Mouse (Mus musculus) hindbrain, embryonic 12.5 days (tissue): ENCODE results near the gene Sf3b4. TPM values are rescaled to one million over a fixed set of nuclear protein-coding genes. Genes with fewer than 3 reads are reported as not detected.
A peak's percentile ranks its signal among the peaks of the same experiment; 100 is the strongest.
"Not testable (repeated sequence)": the region's sequence is repeated elsewhere in the genome, so short reads cannot be mapped to it uniquely, and the experiment has no call there.

Source experiments
- ATAC-seq: fragments of 200-750 bp; cut with Nextera tagmentation; 2 replicates; pipeline ENCODE4 v1.8.0; 2017; ENCODE audit warnings: moderate TSS enrichment; ENCODE audit not compliant: low FRiP score
- H3K27ac ChIP-seq: fragments of 300-500 bp; sonication (generic); 2 replicates; pipeline ENCODE4 v1.5.1; 2016; ENCODE audit warnings: mild to moderate bottlenecking
- H3K27me3 ChIP-seq: fragments of 300-500 bp; sonication (generic); 2 replicates; pipeline ENCODE4 v1.6.1; 2016; ENCODE audit warnings: mild to moderate bottlenecking
- H3K36me3 ChIP-seq: fragments of 300-500 bp; sonication (generic); 2 replicates; pipeline ENCODE4 v1.6.1; 2016; ENCODE audit warnings: mild to moderate bottlenecking
- H3K4me1 ChIP-seq: fragments of 300-500 bp; sonication (generic); 2 replicates; pipeline ENCODE4 v1.6.1; 2016
- H3K4me2 ChIP-seq: fragments of 300-500 bp; sonication (generic); replicated peaks from 2 replicates; pipeline ENCODE4 v1.6.1; 2016; ENCODE audit warnings: mild to moderate bottlenecking
- H3K4me3 ChIP-seq: fragments of 300-500 bp; sonication (generic); 2 replicates; pipeline ENCODE4 v1.5.1; 2016; ENCODE audit warnings: mild to moderate bottlenecking
- H3K9ac ChIP-seq: fragments of 300-500 bp; sonication (generic); 2 replicates; pipeline ENCODE4 v1.6.1; 2016; ENCODE audit warnings: mild to moderate bottlenecking, moderate library complexity
- H3K9me3 ChIP-seq: fragments of 300-500 bp; sonication (generic); replicated peaks from 2 replicates; pipeline ENCODE4 v1.6.1; 2016; ENCODE audit warnings: mild to moderate bottlenecking
- WGBS: fragments of 180-500 bp; shearing (Covaris S2); methylation state at CpG from one replicate; pipeline ENCODE4 v1.1.7; 2016; 5-methylcytosine and 5-hydroxymethylcytosine counted together
- polyA plus RNA-seq: library from polyadenylated mRNA; unstranded; fragments of >200 nt; fragmentation: Nextera tagmentation; extraction: Ambion mirVana; gene quantifications from 2 replicates; pipeline ENCODE4 v1.2.1, GENCODE M21; 2016

The Sf3b4 gene
- polyA plus RNA-seq, 1 experiment from 2014 or later: 170 TPM

DNA sequence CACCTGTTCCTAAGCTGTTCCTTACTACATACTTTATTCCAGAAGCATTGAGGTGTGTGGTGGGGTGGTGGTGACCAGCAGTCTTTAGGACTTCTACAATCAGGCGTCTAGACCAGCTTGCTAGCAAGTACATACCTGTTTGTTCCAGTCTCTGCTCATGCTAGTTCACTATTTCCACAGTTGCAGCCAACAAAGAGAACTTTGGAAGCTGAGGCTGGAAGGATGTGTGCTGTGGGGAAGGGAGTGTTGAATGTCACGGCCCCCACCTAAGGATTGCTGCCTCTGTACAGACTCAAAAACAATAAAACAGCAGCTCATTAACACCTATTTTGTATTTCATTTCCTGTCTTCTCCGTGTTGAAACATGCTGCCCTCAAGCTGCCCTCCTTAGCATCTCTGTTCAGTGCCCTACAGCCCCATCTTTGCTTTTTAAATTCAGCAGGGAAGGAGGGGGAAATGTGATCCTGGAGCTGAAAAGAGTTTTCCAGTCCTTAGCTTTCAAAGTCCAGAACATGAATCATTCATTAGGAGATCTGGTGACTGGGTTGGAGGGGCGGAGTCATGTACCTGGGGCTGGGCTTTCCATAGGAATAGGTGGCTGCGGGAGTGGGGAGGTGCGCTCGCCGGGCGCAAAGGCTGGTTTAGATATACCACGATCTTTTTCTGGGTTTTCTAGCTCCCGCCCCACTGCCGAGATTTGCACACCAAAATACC is 11.2 kb upstream of the Sf3b4 start:
- peak; percentile 66 for ATAC-seq
- H3K9ac ChIP-seq: peak overlapping the region; percentile 59
- H3K4me2 ChIP-seq: peak overlapping the region; percentile 79
- H3K9me3 ChIP-seq: no peaks in the 10 kb centered on the region
- WGBS: 2% methylated on average over 12 of the region's 12 CpGs
- H3K4me3 ChIP-seq: peak overlapping the region; percentile 37
- H3K4me1 ChIP-seq: peaks cover 25% of the 10 kb centered on the region
- H3K27me3 ChIP-seq: no peaks in the 10 kb centered on the region; the same call in 1 of the 2 replicates
- H3K27ac ChIP-seq: peak overlapping the region; percentile 55; the same call in 1 of the 2 replicates
- H3K36me3 ChIP-seq: peaks cover 2% of the 10 kb centered on the region; the same call in 1 of the 2 replicates

DNA sequence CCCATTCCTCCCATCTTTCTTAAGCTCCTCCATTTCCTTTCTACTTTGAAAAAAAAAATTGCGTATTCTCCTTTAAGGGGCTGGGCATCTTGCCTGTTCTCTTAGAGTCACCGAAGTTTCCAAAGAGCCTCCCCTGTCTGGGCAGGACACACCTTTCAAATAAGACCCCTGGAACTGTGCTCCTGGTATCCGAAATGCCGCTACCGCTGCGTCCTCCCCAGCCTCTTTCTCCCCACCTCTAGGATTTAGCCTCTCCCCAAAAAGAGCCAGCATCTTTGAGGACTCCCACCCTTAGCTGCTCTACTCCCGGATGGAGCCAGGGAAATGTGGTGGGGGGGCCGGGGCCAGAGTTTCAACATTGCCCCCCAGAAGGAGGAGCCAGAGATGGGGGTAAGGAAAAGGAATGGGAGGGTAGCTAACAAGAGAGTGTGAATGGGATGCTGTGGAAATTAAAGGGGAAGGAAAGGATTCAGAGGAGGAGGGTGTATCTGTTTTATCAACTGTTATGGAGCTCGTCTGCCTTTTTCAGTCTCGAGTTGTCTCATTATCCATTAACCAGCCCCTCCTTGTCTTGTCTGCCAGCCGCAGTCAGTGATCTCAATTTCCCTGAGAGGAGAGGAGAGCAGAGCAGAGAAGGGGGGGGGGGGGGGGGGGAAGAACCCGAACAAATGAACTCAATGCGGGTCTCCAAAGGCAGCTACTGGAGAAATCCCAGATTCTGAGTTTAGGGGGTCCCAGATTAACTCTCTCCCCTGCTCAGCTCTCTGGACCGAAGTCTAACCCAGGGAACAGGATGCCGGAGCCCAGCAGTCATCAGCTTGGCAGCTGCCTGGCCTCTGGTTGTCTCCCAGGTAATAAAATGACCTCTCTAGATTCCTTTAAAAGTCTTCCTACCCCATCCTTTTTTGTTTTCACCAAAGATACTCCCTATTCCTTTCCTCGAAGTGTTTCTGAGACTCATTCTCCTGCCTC is 10.0 kb upstream of the Sf3b4 start, which contains the start of gene Mtmr11:
TSS of gene Mtmr11 (plus strand) at position 136 of the 972 bp plus-strand sequence.
- Histone ChIP-seq H3K4me3 (peak within 1 kb of the TSS; percentile 37), H3K9me3 (no peaks in the 10 kb centered on the region), H3K27ac (peak within 1 kb of the TSS; percentile 55), H3K27me3 (no peaks in the 10 kb centered on the region; the same call in 1 of the 2 replicates), H3K9ac (peak within 1 kb of the TSS; percentile 59), H3K4me1 (peaks cover 25% of the 10 kb centered on the region), H3K36me3 (no peaks in the 10 kb centered on the region), H3K4me2 (peak within 1 kb of the TSS; percentile 79)
- ATAC-seq: no peak
- WGBS: 9% methylated on average over 15 of the region's 16 CpGs

DNA sequence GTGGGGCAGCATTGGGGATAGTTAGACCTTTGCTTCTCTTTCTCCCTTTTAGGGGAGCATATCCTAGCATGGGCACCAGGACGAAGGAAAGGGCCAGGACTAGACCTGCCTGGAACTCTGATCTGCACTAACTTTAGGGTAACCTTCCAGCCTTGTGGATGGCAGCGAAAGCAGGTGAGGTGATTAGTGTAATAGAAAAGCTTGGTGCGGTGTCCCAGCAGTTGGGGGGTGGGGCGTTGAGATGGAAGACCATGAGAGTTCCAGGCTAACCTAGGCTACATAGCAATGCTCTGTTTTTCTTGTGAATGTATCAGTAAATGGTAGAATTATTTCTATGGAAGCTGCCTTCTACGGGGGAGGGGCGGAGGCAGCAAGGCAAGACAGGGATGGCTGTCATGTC is 9.1 kb upstream of the Sf3b4 start:
- Histone ChIP-seq H3K9ac (no peak overlapping the region), H3K27me3 (no peaks in the 10 kb centered on the region; the same call in 1 of the 2 replicates), H3K4me2 (no peak overlapping the region; the same call in 1 of the 2 replicates), H3K9me3 (no peaks in the 10 kb centered on the region), H3K36me3 (no peaks in the 10 kb centered on the region), H3K4me3 (no peak overlapping the region), H3K27ac (no peak overlapping the region), H3K4me1 (peaks cover 25% of the 10 kb centered on the region)
- no peak for ATAC-seq
- 90% methylated on average over 6 of the region's 6 CpGs for WGBS

DNA sequence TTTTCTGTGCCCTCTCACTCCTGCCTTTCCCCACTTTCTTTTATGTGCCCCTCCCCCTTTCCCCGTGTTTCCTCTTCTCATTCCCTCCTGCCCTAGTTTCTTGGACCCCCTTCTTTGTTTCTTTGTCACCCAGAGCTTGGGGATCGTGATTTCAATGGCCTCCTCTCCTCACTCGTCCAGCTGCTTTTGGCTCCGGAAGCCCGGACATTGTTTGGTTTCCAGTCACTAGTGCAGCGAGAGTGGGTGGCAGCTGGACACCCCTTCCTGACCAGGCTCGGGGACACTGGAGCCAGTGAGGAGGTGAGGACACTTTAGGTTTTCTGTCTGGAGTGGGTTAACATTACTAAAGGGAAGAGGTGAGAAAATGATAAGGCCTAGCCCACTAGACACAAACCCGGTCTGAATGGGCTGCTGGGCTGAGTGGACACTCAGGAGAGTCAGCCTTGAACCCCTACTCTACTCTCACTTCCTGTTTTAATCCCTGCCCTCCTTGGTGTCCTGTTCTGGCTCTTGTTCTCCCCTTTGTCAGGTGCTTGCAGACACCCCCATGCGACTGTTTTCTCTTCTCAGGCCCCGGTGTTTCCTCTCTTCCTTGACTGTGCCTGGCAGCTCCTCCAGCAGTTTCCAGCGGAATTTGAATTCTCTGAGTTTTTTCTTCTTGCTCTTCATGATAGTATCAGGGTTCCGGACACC is 3.5 kb upstream of the Sf3b4 start:
- WGBS: 68% methylated on average over 12 of the region's 12 CpGs
- peaks cover 25% of the 10 kb centered on the region for H3K4me1 ChIP-seq
- no peak for ATAC-seq
- no peaks in the 10 kb centered on the region for H3K27me3 ChIP-seq
- no peak overlapping the region for H3K4me3 ChIP-seq
- no peaks in the 10 kb centered on the region for H3K9me3 ChIP-seq
- H3K4me2 ChIP-seq: no peak overlapping the region
- H3K9ac ChIP-seq: no peak overlapping the region
- no peak overlapping the region for H3K27ac ChIP-seq
- H3K36me3 ChIP-seq: no peaks in the 10 kb centered on the region

DNA sequence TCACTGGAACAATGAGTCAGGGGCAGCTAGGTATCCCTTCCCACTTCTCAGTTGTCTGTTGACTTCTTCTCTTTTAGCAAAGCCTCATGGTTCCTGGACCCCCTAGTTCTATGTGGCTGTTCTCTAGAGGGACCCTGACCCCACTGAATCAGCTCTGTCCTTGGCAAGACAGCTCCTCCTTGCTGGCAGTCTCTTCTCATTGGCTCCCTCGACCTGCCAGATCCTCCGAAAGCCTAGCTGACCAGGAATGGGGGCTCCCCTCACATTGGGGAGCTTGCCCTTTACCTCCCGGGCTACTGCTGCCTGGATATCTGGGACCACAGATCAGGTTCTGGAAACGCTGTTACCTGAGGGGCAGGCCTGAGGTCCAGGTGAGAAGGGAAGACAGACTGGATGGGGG is 1.9 kb upstream of the Sf3b4 start:
- Histone ChIP-seq H3K4me3 (no peak overlapping the region), H3K27me3 (no peaks in the 10 kb centered on the region), H3K9ac (0 out of 2 replicates have a peak overlapping the region, but pooled peaks have one; percentile 2), H3K9me3 (no peaks in the 10 kb centered on the region), H3K27ac (no peak overlapping the region), H3K4me1 (peaks cover 35% of the 10 kb centered on the region), H3K4me2 (no peak overlapping the region), H3K36me3 (peaks cover 15% of the 10 kb centered on the region)
- no peak for ATAC-seq
- 85% methylated on average over 4 of the region's 4 CpGs for WGBS

DNA sequence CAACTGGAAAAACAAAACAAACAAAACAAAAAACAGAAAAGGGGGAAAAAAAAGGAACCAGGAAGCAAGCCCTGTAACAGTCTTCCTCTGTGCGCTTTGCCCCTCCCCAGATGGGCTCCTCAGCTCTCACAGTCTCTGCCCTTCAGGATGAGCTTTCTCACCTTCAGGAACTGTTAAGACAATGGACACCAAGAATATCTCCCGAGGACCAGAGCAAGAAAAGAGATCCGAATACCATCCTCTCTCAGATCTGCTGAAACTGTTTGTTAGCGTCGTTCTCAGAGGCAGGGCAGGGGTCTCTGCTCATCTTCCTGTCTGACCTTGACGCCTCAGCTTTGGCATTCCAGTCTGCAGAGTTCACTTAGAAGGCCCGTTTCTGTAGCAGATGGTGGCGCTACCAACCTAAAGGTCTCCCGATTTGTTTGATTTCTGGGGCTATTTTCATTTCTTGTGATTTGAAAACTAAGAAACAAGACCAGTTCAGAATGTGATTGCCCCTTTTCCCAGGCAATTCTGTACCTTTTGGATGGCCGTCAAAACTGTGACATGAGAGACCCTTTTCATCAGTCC is 1.1 kb upstream of the Sf3b4 start:
- Histone ChIP-seq H3K4me2 (peak overlapping the region; percentile 97), H3K4me3 (peak overlapping the region; percentile 90), H3K27me3 (no peaks in the 10 kb centered on the region), H3K36me3 (peaks cover 21% of the 10 kb centered on the region), H3K9me3 (no peaks in the 10 kb centered on the region), H3K4me1 (peaks cover 35% of the 10 kb centered on the region), H3K27ac (peak overlapping the region; percentile 99), H3K9ac (peak overlapping the region; percentile 90; the same call in 1 of the 2 replicates)
- no peak for ATAC-seq
- whole genome bisulfite sequencing: 72% methylated on average over 10 of the region's 10 CpGs

DNA sequence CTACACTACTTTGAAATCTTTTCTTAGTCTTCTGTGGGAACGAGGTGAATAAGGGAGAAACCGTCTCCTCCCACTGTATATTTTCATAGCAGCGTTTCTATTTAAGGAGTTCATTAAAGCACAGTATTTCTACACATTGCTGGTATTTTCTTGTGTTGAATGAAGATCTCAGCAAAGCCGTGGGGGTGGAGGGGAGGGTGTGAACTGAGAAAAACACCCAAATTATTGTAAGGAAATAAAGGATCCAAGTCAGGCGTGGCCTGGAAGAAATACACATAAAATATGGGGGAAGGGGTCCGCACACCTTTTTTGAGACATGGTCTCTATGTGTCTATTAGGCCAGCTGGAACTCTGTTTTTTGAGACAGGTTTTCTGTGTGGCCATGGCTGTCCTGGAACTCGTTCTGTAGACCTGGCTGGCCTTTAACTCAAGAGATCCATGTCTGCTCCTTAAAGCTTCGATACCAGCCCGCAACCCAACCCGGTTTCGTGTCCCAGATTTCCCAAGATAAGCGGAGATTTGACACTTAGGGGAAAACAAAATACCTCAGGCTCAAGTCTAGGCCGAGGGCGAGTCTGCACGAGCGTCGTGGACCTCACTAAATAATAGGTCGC is 442 bp upstream of the Sf3b4 start:
- Histone ChIP-seq H3K27me3 (no peaks in the 10 kb centered on the region), H3K4me3 (peak overlapping the region; percentile 90), H3K9ac (peak overlapping the region; percentile 90), H3K27ac (peak overlapping the region; percentile 99), H3K36me3 (peaks cover 27% of the 10 kb centered on the region), H3K9me3 (no peaks in the 10 kb centered on the region), H3K4me2 (peak overlapping the region; percentile 97), H3K4me1 (peaks cover 35% of the 10 kb centered on the region)
- no peak for ATAC-seq
- WGBS: 25% methylated on average over 18 of the region's 18 CpGs

DNA sequence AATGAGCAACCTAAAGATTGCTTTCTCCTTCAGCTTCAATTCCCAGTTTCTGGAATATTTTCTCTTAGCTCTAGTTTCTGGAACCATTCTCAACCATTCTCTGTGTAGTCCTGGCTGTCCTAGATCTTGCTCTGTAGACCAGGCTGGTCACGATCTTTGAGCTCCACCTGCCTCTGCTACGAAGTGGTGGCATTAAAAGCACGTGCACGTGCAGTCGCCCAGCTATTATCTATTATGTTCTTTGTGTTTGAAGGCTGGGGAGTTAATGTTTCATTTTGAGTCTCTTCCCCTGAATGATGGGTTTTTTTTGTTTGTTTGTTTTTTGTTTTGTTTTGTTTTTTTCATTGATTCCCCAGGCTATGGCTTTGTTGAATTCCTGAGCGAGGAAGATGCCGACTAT is 1.1 kb downstream of the Sf3b4 start:
- Histone ChIP-seq H3K4me1 (peaks cover 35% of the 10 kb centered on the region), H3K27me3 (no peaks in the 10 kb centered on the region), H3K4me2 (peak overlapping the region; percentile 97), H3K36me3 (peaks cover 40% of the 10 kb centered on the region), H3K4me3 (peak overlapping the region; percentile 90), H3K9me3 (no peaks in the 10 kb centered on the region), H3K9ac (peak overlapping the region; percentile 90), H3K27ac (no peak overlapping the region)
- WGBS: 44% methylated on average over 7 of the region's 7 CpGs
- ATAC-seq: no peak

DNA sequence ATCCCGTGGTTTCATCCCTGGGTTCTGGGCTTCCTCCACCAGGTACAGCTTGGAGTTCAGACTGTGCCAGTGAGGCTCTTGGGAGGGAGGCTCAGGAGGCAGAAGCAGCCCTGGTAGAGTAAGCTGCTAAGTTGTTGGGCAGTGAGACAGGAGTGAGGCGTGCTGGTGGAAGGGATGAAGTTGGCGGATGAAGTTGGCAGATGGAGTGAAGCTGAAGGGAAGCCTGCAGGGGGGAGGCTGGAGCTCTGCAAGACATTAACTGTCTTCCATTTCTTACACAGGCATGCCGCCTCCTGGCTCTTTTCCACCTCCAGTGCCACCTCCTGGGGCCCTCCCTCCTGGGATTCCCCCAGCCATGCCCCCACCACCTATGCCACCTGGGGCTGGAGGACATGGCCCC is 1.9 kb downstream of the Sf3b4 start:
- H3K4me3 ChIP-seq, H3K9me3 ChIP-seq, H3K27me3 ChIP-seq, H3K9ac ChIP-seq, ATAC-seq, H3K27ac ChIP-seq: not testable (repeated sequence)
- H3K4me2 ChIP-seq: 0 out of 2 replicates have a peak overlapping the region, but pooled peaks have one; percentile 5
- WGBS: 87% methylated on average over 4 of the region's 4 CpGs
- H3K4me1 ChIP-seq: peaks cover 35% of the 10 kb centered on the region
- peaks cover 48% of the 10 kb centered on the region for H3K36me3 ChIP-seq

DNA sequence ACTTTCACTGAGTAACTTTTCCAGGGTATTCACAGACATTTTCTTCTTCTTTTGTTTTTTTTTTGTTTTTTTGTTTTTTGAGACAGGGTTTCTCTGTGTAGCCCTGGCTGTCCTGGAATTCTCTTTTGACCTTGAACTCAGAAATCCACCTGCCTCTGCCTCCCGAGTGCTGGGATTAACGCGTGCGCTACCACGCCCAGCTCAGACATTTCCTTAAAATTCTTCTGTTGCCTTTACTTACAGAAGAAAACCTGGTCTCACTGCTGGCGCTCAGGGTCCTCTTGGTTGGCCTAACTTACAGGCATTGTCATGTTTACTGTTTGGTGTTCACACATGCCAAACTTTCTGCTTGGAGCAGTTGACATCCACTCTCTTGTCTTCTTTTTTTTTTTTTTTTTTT is 3.1 kb downstream of the Sf3b4 start:
- Histone ChIP-seq H3K27me3 (no peaks in the 10 kb centered on the region), H3K27ac (no peak overlapping the region), H3K9me3 (no peaks in the 10 kb centered on the region), H3K36me3 (peaks cover 48% of the 10 kb centered on the region), H3K4me3 (no peak overlapping the region), H3K4me1 (peaks cover 32% of the 10 kb centered on the region), H3K4me2 (no peak overlapping the region), H3K9ac (no peak overlapping the region)
- WGBS: 96% methylated on average over 6 of the region's 6 CpGs
- no peak for ATAC-seq

DNA sequence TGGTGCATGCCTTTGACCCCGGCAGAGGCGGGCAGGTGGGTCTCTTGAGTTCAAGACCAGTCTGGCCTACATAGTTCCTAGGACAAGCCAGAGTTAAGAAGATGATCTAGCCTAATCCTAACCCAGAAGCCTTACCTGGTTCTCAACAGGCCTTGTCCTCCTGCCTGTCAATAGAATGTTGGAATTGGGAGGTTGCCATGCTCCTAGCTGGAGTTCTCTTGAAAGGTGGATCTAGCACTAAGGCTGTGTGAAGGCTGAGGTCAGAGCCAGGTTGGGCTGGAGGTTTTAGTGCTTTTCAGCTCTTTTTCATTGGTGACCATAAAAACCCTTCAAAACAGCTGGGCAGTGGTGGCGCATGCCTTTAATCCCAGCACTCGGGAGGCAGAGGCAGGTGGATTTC is 6.3 kb downstream of the Sf3b4 start:
- H3K4me1 ChIP-seq: peaks cover 29% of the 10 kb centered on the region
- H3K36me3 ChIP-seq: peaks cover 48% of the 10 kb centered on the region
- no peaks in the 10 kb centered on the region for H3K27me3 ChIP-seq
- ATAC-seq: no peak
- WGBS: 95% methylated on average over 4 of the region's 4 CpGs
- H3K4me3 ChIP-seq: no peak overlapping the region
- H3K9ac ChIP-seq: no peak overlapping the region
- H3K4me2 ChIP-seq: no peak overlapping the region
- no peak overlapping the region for H3K27ac ChIP-seq
- no peaks in the 10 kb centered on the region for H3K9me3 ChIP-seq
